In genomic region chr4:134273417-134274345, GRCm38 (mm10) we compare ENCODE assay signal across 1 mouse cellular context.
TF ChIP-seq lines count a peak whose summit lies in the region.

No protein-coding gene starts in this region.

TF ChIP-seq in CH12.LX, 34 proteins besides CTCF, POLR2A, EP300 and RAD21 (continued from another document):
- TF ChIP-seq MAZ (IDR thresholded peaks at IDR 0.05; ENCODE audit: low read depth, low read length): 0 out of 2 replicates have a peak, but pooled peaks have one; percentile 43
- 0 out of 2 replicates have a peak, but pooled peaks have one; percentile 2 for TF ChIP-seq MAX (IDR thresholded peaks at IDR 0.05; ENCODE audit: low read length)
- TF ChIP-seq ZKSCAN1 (IDR thresholded peaks at IDR 0.05; ENCODE audit: borderline replicate concordance, low read depth, low read length): no peak
- TF ChIP-seq GABPA (IDR thresholded peaks at IDR 0.05; ENCODE audit: insufficient replicate concordance, low read depth, low read length): no peak
- TF ChIP-seq SMC3 (IDR thresholded peaks at IDR 0.05; ENCODE audit: low read depth, low read length): no peak
- peak; percentile 64; the same call in 1 of the 2 replicates for TF ChIP-seq TBP (conservative IDR thresholded peaks at IDR 0.05; ENCODE audit: low read depth, low read length)
- no peak for TF ChIP-seq JUND (conservative IDR thresholded peaks at IDR 0.05; ENCODE audit: low read depth, low read length)
